Comparison of ENCODE assay signal across 12 mouse cellular contexts in the genomic region with DNA sequence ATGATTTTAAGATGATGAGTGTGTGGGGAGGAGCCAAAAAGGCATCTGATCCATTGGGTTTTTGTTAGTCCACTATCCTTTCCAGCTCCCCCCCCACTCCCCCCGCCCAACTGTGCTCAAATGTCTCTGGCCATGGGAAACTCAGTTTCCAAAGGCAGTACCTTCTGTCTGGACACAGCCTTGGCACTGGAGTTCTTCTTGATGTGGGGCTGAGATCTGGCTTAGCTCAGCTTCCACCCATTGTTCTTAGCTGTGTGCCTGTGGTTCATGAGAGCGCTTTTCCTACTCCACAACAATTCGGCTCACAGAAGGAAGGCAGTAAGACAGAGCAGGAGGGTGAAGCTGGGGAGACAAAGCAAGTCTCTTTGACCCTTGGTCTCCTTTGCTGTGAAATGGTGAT. TPM values are rescaled to one million over a fixed set of nuclear protein-coding genes. Genes with fewer than 3 reads are reported as not detected.
DNase-seq lines count a peak whose midpoint lies in the region; ATAC-seq and TF ChIP-seq lines count a peak whose summit lies in the region.
"Had no signal": no experiment of that assay in that cellular context is flagged by ENCODE, and none has a peak within 500 bp of the region (broad histone marks: within the 10 kb centered on the region; RNA-seq: fewer than 3 reads in every experiment).

No protein-coding gene starts in this region.

- no peak overlapping the region for H3K4me3 ChIP-seq in heart, adult 2 months
- H3K4me3 ChIP-seq in heart, embryonic 12.5 days = no peak overlapping the region
- H3K4me3 ChIP-seq in heart, embryonic 16.5 days (ENCODE audit: low read length) = no peak overlapping the region
- H3K4me3 ChIP-seq in limb, embryonic 10.5 days = no peak overlapping the region
- H3K4me3 ChIP-seq: hindbrain, embryonic 15.5 days; lung, embryonic 15.5 days; neural tube, embryonic 13.5 days had no signal

- WGBS in heart, adult 2 months = 61% methylated on average over 3 of the region's 3 CpGs
- WGBS in heart, embryonic 12.5 days = 58% methylated on average over 3 of the region's 3 CpGs
- 66% methylated on average over 3 of the region's 3 CpGs for whole genome bisulfite sequencing in heart, embryonic 16.5 days
- 84% methylated on average over 3 of the region's 3 CpGs for WGBS in limb, embryonic 10.5 days

- H3K36me3 ChIP-seq in heart, adult 2 months (ENCODE audit: control insufficient read depth, insufficient read depth, low read length) = no peaks in the 10 kb centered on the region
- no peaks in the 10 kb centered on the region for H3K36me3 ChIP-seq in heart, embryonic 12.5 days
- H3K36me3 ChIP-seq in heart, embryonic 16.5 days (ENCODE audit: control insufficient read depth, insufficient read depth) = no peaks in the 10 kb centered on the region
- H3K36me3 ChIP-seq in limb, embryonic 10.5 days = no peaks in the 10 kb centered on the region
- H3K36me3 ChIP-seq: hindbrain, embryonic 15.5 days; lung, embryonic 15.5 days; neural tube, embryonic 13.5 days had no signal

- TF ChIP-seq EP300 in heart, adult 2 months (IDR thresholded peaks at IDR 0.05; ENCODE audit: insufficient read depth, low read depth, low read length) = peak; percentile 70; the same call in 1 of the 2 replicates

- peaks cover 3% of the 10 kb centered on the region for H3K4me1 ChIP-seq in heart, adult 2 months (ENCODE audit: control insufficient read depth, insufficient read depth, low read length)
- H3K4me1 ChIP-seq in heart, embryonic 12.5 days (replicated peaks) = no peaks in the 10 kb centered on the region
- H3K4me1 ChIP-seq in heart, embryonic 16.5 days (ENCODE audit: control insufficient read depth, insufficient read depth, low read length) = no peaks in the 10 kb centered on the region
- H3K4me1 ChIP-seq in limb, embryonic 10.5 days = 0 out of 2 replicates have a peak, but pooled peaks cover 4% of the 10 kb centered on the region
- H3K4me1 ChIP-seq: hindbrain, embryonic 15.5 days; neural tube, embryonic 13.5 days had no signal

- TF ChIP-seq CTCF in heart, adult 2 months (IDR thresholded peaks at IDR 0.05) = no peak

- H3K9ac ChIP-seq in heart, adult 2 months (ENCODE audit: low read depth, low read length) = no peak overlapping the region
- H3K9ac ChIP-seq in heart, embryonic 12.5 days = no peak overlapping the region
- H3K9ac ChIP-seq in heart, embryonic 16.5 days (ENCODE audit: low read length) = no peak overlapping the region
- H3K9ac ChIP-seq: hindbrain, embryonic 15.5 days; lung, embryonic 15.5 days; neural tube, embryonic 13.5 days had no signal

- no peaks in the 10 kb centered on the region for H3K79me2 ChIP-seq in heart, adult 2 months (replicated peaks; ENCODE audit: control insufficient read depth, insufficient read depth, low read length)

- intact Hi-C loops in heart, adult 2 months (cut with DNase I) = loop anchor here (1.0 to 5.0 kb wide), 4 partner anchors 35 to 256 kb away; no protein-coding TSS in a partner anchor

- ATAC-seq in heart, embryonic 12.5 days (ENCODE audit: insufficient number of reproducible peaks, low FRiP score) = no peak
- peak; percentile 45; the same call in 1 of the 2 replicates for ATAC-seq in heart, embryonic 16.5 days (replicated peaks; ENCODE audit: extremely low read depth, insufficient read depth, low FRiP score)
- ATAC-seq in megakaryocyte-erythroid progenitor cell, adult 5-6 weeks (replicated peaks; ENCODE audit: low FRiP score, low TSS enrichment, poor library complexity, severe bottlenecking) = no peak
- ATAC-seq: activated CD4-positive, CD25-positive, alpha-beta regulatory T cell, adult 4 months; midbrain, embryonic 16.5 days had no signal

- 0 out of 2 replicates have a peak, but pooled peaks have one; percentile 29 for TF ChIP-seq POLR2A in heart, adult 2 months (IDR thresholded peaks at IDR 0.05; ENCODE audit: insufficient read depth, low read depth, low read length)

- H3K4me2 ChIP-seq in heart, embryonic 12.5 days = no peak overlapping the region
- H3K4me2 ChIP-seq in heart, embryonic 16.5 days (ENCODE audit: low read depth, low read length) = no peak overlapping the region
- H3K4me2 ChIP-seq: hindbrain, embryonic 15.5 days; lung, embryonic 15.5 days; neural tube, embryonic 13.5 days had no signal

- no peaks in the 10 kb centered on the region for H3K9me3 ChIP-seq in heart, embryonic 12.5 days (replicated peaks)
- no peaks in the 10 kb centered on the region for H3K9me3 ChIP-seq in heart, embryonic 16.5 days (replicated peaks; ENCODE audit: control insufficient read depth, low read length)
- no peaks in the 10 kb centered on the region for H3K9me3 ChIP-seq in limb, embryonic 10.5 days (replicated peaks)
- H3K9me3 ChIP-seq: hindbrain, embryonic 15.5 days; lung, embryonic 15.5 days; neural tube, embryonic 13.5 days had no signal

- DNase-seq in heart, adult 2 months = peak in 1 of 2 experiments; percentile 49
- DNase-seq in limb, embryonic 10.5 days (ENCODE audit: low spot score) = no peak
- peak; percentile 70 for DNase-seq in lung, postnatal 36 days
- DNase-seq in cerebellum, postnatal 25 days = no peak

- peak overlapping the region; percentile 75 for H3K27ac ChIP-seq in heart, adult 2 months
- no peak overlapping the region for H3K27ac ChIP-seq in heart, embryonic 12.5 days (ENCODE audit: poor library complexity, severe bottlenecking)
- peak overlapping the region; percentile 9; the same call in 1 of the 2 replicates for H3K27ac ChIP-seq in heart, embryonic 16.5 days (ENCODE audit: low read length)
- peak overlapping the region; percentile 30; the same call in 1 of the 2 replicates for H3K27ac ChIP-seq in limb, embryonic 10.5 days
- H3K27ac ChIP-seq: hindbrain, embryonic 15.5 days; lung, embryonic 15.5 days; neural tube, embryonic 13.5 days had no signal

- no peaks in the 10 kb centered on the region for H3K27me3 ChIP-seq in heart, adult 2 months (ENCODE audit: control insufficient read depth, insufficient read depth, low read length)
- no peaks in the 10 kb centered on the region for H3K27me3 ChIP-seq in heart, embryonic 12.5 days (replicated peaks)
- H3K27me3 ChIP-seq in heart, embryonic 16.5 days (ENCODE audit: control insufficient read depth, insufficient read depth, low read length) = no peaks in the 10 kb centered on the region
- H3K27me3 ChIP-seq in limb, embryonic 10.5 days (ENCODE audit: low read depth, poor library complexity, severe bottlenecking) = no peaks in the 10 kb centered on the region
- H3K27me3 ChIP-seq: hindbrain, embryonic 15.5 days; lung, embryonic 15.5 days; neural tube, embryonic 13.5 days had no signal

RNA-seq across cellular contexts. Expression of gene Arglu1, which starts 47.0 kb away (rescaled TPM):
- 10 to 100 TPM; 26.3 to 28.8 TPM for total RNA-seq in heart, adult 2 months (2021)
- 24.0 and 40.7 TPM in 2 replicates for polyA plus RNA-seq in heart, adult 2 months (2012; rRNA removed)
- polyA plus RNA-seq in heart, embryonic 12.5 days (2016; fragmentation: Nextera tagmentation; extraction: Ambion mirVana) = 111 TPM in 2 replicates
- 60.9 and 76.7 TPM in 2 replicates for polyA plus RNA-seq in heart, embryonic 16.5 days (2015; fragmentation: Nextera tagmentation; extraction: Ambion mirVana)
- polyA plus RNA-seq in limb, embryonic 10.5 days (2016; fragmentation: Nextera tagmentation; extraction: Ambion mirVana) = 164 and 175 TPM in 2 replicates
- 98.0 and 112 TPM in 2 replicates for total RNA-seq in megakaryocyte-erythroid progenitor cell, adult 5-6 weeks (2014; fragmentation: Nextera tagmentation)
- 90.1 and 128 TPM in 2 replicates for total RNA-seq in megakaryocyte-erythroid progenitor cell, adult 5-6 weeks (2017)
